Mouse (Mus musculus) spleen, adult 2 months (tissue): Measurements from ENCODE around the gene Rpf2. TPM values are rescaled to one million over a fixed set of nuclear protein-coding genes. Genes with fewer than 3 reads are reported as not detected.
A peak's percentile ranks its signal among the peaks of the same experiment; 100 is the strongest.

ENCODE experiments used
- DNase-seq, 2 experiments: peaks; one replicate each; pipeline versions ENCODE4 v3.0.0 to v3.0.0-alpha.2; 2012 to 2021; ENCODE audit warnings: low spot score in 2 of 2, low read depth in 1 of 2
- H3K27ac ChIP-seq: fragments of 200-500 bp; 2 replicates; pipeline ENCODE4 v1.5.1; 2012; ENCODE audit warnings: low read length, inconsistent platforms; ENCODE audit not compliant: insufficient read depth
- H3K27me3 ChIP-seq: fragments of 200-500 bp; 2 replicates; pipeline ENCODE4 v1.6.1; 2012; ENCODE audit warnings: mild to moderate bottlenecking, moderate library complexity, low read length, inconsistent platforms; ENCODE audit not compliant: control insufficient read depth, insufficient read depth
- H3K36me3 ChIP-seq: fragments of 200-500 bp; 2 replicates; pipeline ENCODE4 v1.6.1; 2012; ENCODE audit warnings: mild to moderate bottlenecking, low read length, inconsistent platforms; ENCODE audit not compliant: control insufficient read depth, insufficient read depth
- H3K4me1 ChIP-seq: fragments of 200-500 bp; 2 replicates; pipeline ENCODE4 v1.6.1; 2011; ENCODE audit warnings: inconsistent platforms; ENCODE audit not compliant: control insufficient read depth, insufficient read depth, insufficient read length
- H3K4me3 ChIP-seq: fragments of 200-500 bp; 2 replicates; pipeline ENCODE4 v1.5.1; 2011; ENCODE audit warnings: mild to moderate bottlenecking, inconsistent platforms; ENCODE audit not compliant: insufficient read depth, insufficient read length; ENCODE audit errors: extremely low read depth
- CTCF ChIP-seq: fragments of 200-500 bp; IDR thresholded peaks from 2 replicates; pipeline ENCODE4 v1.5.1; 2011; ENCODE audit warnings: mild to moderate bottlenecking, inconsistent platforms; ENCODE audit not compliant: insufficient read depth, insufficient read length, insufficient replicate concordance; ENCODE audit errors: extremely low read depth
- POLR2A ChIP-seq: fragments of 200-500 bp; IDR thresholded peaks from 2 replicates; pipeline ENCODE4 v1.6.1; 2011; ENCODE audit warnings: low read depth, low read length, inconsistent platforms
- WGBS: fragments of 180-500 bp; shearing (Covaris S2); methylation state at CpG from one replicate; pipeline ENCODE4 v1.1.7; 2018; 5-methylcytosine and 5-hydroxymethylcytosine counted together
- polyA plus RNA-seq: library from polyadenylated mRNA; depleted of rRNA; stranded (reverse); fragments of >200 nt; gene quantifications from 2 replicates; pipeline ENCODE4 v1.2.3, GENCODE M21; 2012; rRNA removed

Gene Rpf2
- 1.0 and 1.2 TPM in 2 replicates for polyA plus RNA-seq

DNA sequence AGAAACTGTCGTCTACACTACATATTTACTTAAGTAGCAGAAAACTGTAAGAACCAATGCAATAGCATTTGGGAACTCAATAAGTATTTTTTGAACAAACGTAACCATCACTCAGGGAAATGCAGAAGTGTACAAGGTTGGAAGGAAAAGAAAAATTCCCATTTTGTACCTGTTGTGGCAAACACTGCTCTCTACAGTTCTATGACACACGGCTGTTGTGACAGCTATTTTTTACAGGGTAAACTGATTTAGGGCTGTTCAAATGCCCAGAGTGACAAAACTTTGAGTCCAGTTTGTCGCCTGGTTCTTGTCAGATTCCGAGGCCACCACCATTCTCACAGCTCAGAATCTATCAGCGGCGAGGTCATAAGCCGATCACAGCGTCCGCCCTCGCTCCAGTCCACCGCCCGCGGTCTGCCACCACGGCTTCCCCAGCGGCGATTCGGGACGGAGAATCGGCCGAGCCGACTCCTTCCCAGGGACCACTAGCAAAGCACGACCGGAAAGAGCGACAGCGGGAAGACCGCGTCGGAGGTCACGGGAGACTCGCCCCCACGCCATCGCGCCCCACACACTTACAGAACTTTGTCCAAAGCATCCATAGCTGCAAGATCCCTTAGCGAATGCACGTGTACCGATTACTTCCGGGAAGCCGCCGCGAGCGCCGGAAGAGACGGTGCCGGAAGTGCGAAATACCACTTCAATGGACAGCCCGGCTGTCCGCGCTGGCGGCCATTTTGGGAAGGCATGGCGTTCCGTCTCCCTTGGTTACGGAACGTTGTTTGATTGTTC, at the start of gene Rpf2:
Rpf2 (minus strand) TSS at position 663 of the 792 bp plus-strand sequence.
- Histone ChIP-seq H3K4me1 (no peaks in the 10 kb centered on the region; the same call in 1 of the 2 replicates), H3K27me3 (no peaks in the 10 kb centered on the region), H3K27ac (peak within 1 kb of the TSS; percentile 77), H3K36me3 (peaks cover 22% of the 10 kb centered on the region), H3K4me3 (peak within 1 kb of the TSS; percentile 99)
- WGBS, result under 1% methylated on average over 54 of the region's 54 CpGs
- peak; percentile 75 for DNase-seq
- no peak for TF ChIP-seq CTCF
- peak; percentile 13; the same call in 1 of the 2 replicates for TF ChIP-seq POLR2A

DNA sequence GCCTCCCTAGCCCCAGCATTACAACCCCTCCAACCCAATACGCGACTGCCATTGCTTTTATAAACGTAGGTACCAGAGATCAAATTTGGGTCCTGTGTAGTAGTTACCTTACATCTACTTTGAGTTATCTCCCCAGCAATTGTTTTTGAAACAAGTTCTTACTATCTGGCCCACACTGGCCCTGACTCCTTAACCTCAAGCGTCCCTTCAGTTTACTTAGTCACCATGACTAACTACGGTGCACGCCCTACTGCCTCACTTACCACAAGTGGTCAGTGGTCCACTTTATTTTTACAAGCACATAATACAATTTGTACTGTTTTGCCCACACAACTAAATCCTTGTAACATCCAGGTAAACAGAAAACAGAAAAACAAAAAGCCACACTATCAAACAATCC, 45.8 kb upstream of the Rpf2 start:
- WGBS, result 95% methylated on average over 6 of the region's 6 CpGs
- Histone ChIP-seq H3K27me3 (no peaks in the 10 kb centered on the region), H3K36me3 (peaks cover 13% of the 10 kb centered on the region), H3K27ac (no peak overlapping the region), H3K4me1 (0 out of 2 replicates have a peak, but pooled peaks cover 2% of the 10 kb centered on the region), H3K4me3 (no peak overlapping the region)
- no peak for DNase-seq
- TF ChIP-seq CTCF (no peak), POLR2A (no peak)

DNA sequence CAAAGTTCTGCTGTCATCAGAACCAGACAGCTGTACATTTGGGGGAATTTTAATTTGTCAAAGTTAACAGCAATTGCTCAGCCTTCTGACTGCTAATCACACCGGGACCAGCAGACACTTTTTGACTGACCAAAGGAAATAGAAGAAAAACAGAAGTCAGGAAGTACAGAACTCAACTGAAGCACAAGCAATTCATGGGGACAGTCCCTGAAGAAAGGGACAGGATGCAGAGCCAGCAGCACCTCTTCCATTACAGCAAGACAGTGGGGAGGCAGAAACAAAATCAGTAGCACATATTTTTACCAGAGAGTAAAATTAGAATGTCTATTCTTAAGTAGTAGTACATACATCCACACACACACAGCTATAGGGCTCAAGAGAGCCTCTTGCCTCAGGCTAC, 39.9 kb upstream of the Rpf2 start:
- 23% methylated on average over 1 of the region's 1 CpGs for WGBS
- peaks cover 13% of the 10 kb centered on the region for H3K36me3 ChIP-seq

DNA sequence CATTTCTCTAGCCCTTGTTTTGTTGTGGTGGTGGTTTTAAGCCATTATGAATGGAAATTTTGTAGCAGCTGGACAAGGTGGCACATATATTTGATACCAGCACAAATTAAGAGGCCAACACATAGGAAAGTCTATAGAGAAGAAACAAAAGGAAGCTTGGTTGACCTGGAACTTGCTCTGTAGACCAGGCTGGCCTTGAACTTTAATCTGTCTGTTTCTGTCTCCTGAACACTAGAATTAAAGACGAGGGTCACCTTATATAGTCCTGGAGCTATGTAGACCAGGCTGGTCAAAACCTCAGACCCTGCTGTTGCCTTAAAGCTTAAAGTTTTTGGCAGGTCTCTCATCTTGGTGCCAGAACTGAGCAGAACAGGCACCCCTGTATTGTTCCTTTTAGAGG, 38.7 kb upstream of the Rpf2 start:
- Histone ChIP-seq H3K27me3 (no peaks in the 10 kb centered on the region), H3K36me3 (peaks cover 8% of the 10 kb centered on the region), H3K27ac (no peak overlapping the region), H3K4me3 (no peak overlapping the region), H3K4me1 (no peaks in the 10 kb centered on the region)
- no peak for DNase-seq
- TF ChIP-seq CTCF, result no peak
- TF ChIP-seq POLR2A, result no peak
- WGBS, result 92% methylated on average over 1 of the region's 1 CpGs

More for the DNA sequence above, 39.9 kb upstream of the Rpf2 start:
- DNase-seq, result no peak
- no peak for TF ChIP-seq POLR2A
- no peak for TF ChIP-seq CTCF
- H3K27ac ChIP-seq, result no peak overlapping the region
- H3K27me3 ChIP-seq, result no peaks in the 10 kb centered on the region
- no peaks in the 10 kb centered on the region for H3K4me1 ChIP-seq
- H3K4me3 ChIP-seq, result no peak overlapping the region

DNA sequence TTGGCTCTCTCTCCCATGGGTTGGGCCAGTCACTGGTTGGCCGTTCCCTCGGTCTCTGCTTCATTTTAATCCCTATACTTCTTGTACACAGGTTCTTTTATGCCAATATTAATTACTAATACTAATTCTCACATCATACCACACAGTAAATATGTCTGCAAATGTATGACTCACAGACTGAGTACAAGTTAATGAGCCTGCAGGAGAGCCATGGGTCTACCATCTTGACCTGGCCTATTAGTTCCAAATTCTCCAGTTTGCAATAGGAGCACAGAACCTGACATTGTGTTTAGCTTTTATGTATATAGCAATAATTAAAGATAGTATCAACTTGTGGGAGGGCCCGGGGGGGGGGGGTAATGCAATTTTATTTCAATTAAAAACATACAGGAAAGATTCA, 38.2 kb upstream of the Rpf2 start:
- no peak overlapping the region for H3K4me3 ChIP-seq
- no peaks in the 10 kb centered on the region for H3K4me1 ChIP-seq
- DNase-seq, result no peak
- H3K27ac ChIP-seq, result no peak overlapping the region
- no peaks in the 10 kb centered on the region for H3K27me3 ChIP-seq
- peaks cover 6% of the 10 kb centered on the region for H3K36me3 ChIP-seq
- 98% methylated on average over 3 of the region's 3 CpGs for WGBS
- TF ChIP-seq POLR2A (no peak), CTCF (no peak)

DNA sequence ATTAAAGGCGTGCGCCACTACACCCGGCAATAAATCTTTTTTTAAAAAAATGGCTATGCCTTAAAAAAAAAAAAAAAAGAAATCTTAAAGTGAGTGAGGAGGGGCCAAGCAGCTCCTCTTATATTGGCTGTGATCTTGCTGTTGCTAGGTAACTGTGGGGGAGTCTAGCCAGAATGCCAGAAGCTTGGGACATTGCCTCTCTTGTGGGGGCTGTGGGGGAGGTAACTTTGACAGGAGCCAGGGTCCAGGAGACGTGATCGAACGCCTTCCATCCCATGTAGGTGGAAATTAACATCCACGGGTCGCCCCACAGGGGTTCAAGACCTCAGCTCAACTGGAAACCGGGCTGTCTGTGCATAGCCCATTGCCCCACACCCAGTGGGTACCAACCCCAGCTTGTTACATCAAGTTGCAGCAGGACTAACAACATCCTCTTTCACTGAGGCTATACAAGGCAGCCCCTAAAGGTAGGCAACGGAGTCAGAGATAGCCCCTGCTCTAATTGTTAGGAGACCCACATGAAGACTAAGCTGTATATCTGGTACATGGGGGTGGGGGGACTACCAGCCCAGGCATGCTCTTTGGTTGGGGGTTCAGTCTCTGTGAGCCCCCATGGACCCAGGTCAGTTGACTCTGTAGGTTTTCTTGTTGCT, 37.5 kb upstream of the Rpf2 start:
- H3K4me1 ChIP-seq, result no peaks in the 10 kb centered on the region
- whole genome bisulfite sequencing, result 94% methylated on average over 10 of the region's 10 CpGs
- H3K4me3 ChIP-seq, result no peak overlapping the region
- TF ChIP-seq CTCF (no peak), POLR2A (no peak)
- peaks cover 3% of the 10 kb centered on the region for H3K36me3 ChIP-seq
- DNase-seq, result no peak
- no peaks in the 10 kb centered on the region for H3K27me3 ChIP-seq
- H3K27ac ChIP-seq, result no peak overlapping the region

DNA sequence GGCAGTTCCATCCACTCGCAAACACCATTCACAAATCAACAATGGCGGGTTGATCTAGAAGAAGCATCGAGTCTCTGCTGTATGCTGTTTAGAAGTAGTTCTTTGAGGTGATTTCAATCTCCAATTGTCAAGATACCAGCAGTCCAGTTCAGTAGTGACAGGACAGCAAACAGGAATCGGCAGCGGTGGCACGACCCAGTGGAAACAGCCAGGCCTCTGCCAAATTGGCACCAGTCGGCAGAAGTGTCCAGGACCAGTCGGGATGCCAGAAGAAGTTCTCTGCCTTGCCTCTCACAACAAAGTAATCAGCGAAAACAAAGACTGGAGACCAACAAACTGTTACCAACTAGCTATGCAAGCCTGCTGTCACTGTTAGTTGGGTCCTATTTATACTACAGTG, 36.8 kb upstream of the Rpf2 start:
- Histone ChIP-seq H3K27me3 (no peaks in the 10 kb centered on the region), H3K27ac (no peak overlapping the region), H3K4me3 (no peak overlapping the region), H3K36me3 (peaks cover 3% of the 10 kb centered on the region; the same call in 1 of the 2 replicates), H3K4me1 (no peaks in the 10 kb centered on the region)
- no peak for TF ChIP-seq CTCF
- TF ChIP-seq POLR2A, result no peak
- DNase-seq, result no peak
- WGBS, result 97% methylated on average over 9 of the region's 9 CpGs
